Mouse (Mus musculus) gastrocnemius, postnatal 36 days (tissue): ENCODE results near the gene Glrx. TPM values are rescaled to one million over a fixed set of nuclear protein-coding genes. Genes with fewer than 3 reads are reported as not detected.

Experiments used
- DNase-seq, 2 experiments: peaks; one replicate each; pipeline ENCODE4 v3.0.0; 2022
- intact Hi-C: fragments of 180-260 bp; cut with DNase I; formaldehyde crosslinking; loops from one replicate; pipeline ENCODE4 v1.15.1; 2025
- total RNA-seq, 2 experiments: library from RNA; stranded (reverse); gene quantifications; 2 replicates each; pipeline ENCODE4 v1.2.3; 2021

Gene Glrx
- total RNA-seq, 2 experiments from 2014 or later = 31.7 to 34.9 TPM

GRCm38 (mm10) chr13:75879756-75880155 lies 40.1 kb downstream of the Glrx start:
- intact Hi-C loops = loop anchor here (2.0 to 5.0 kb wide), 2 partner anchors 651 to 1022 kb away; no protein-coding TSS in a partner anchor
- no peak for DNase-seq

GRCm38 (mm10) chr13:75880501-75880900 lies 40.8 kb downstream of the Glrx start:
- intact Hi-C loops = loop anchor here (5.0 kb wide), 1 partner anchor 1023 kb away; no protein-coding TSS in a partner anchor
- no peak for DNase-seq

GRCm38 (mm10) chr13:75883792-75884191 lies 44.1 kb downstream of the Glrx start:
- intact Hi-C loops = loop anchor here (5.0 kb wide), 1 partner anchor 1026 kb away; no protein-coding TSS in a partner anchor
- DNase-seq = no peak

DNA sequence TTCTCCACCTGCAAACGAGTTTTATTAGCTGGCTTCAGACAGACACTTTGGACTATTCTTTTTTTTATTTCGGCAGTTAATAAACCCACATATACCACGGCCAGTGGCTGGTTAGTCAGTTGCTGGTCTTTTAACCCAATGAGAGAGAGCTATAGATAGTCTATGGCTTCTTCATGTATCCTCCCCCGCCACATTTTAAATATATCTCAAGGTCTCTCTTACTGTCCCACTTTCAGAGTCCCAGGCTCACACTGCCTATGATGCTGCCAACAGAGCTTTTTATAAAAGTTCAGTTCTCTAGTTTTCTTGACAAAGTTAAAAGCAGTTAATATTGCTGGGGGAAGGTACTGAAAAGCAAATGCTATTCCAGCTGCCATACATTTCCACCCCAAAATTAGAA lies 52.2 kb downstream of the Glrx start:
- DNase-seq = no peak
- intact Hi-C loops = no loop called here

- intact Hi-C loops = no loop called here
- no peak for DNase-seq
Measured at GRCm38 (mm10) chr13:75892291-75892690, 52.6 kb downstream of the Glrx start.

DNA sequence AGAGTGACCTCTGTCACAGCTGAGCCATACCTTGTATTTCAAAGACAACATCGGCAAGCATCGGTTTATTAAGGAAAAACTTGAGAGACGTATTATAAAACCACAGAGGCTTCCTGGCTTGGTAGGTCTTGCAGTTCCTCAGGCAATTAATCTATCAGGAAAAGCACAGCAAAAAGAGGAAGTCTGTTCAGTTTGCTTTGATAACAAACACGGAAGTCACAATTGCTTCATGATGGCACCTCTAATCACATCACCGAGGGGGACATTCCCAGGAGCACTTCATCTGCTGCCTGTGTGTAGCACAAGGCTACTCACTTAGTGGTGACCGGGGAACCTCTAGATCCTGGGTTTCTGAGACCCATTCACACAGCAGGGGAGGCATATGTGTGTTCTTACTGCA lies 53.2 kb downstream of the Glrx start:
- intact Hi-C loops = no loop called here
- no peak for DNase-seq

Other genes starting within 250 kb of the Glrx start
- gene Ell2, start 133.1 kb upstream of the Glrx start, total RNA-seq = 10 to 100 TPM; 24.4 to 34.0 TPM
- gene Rhobtb3, start 104.1 kb downstream of the Glrx start, total RNA-seq = 10 to 100 TPM; 11.3 to 15.8 TPM
- gene Spata9, start 127.3 kb downstream of the Glrx start, total RNA-seq = not detected
- 10 to 100 TPM; 17.6 to 19.6 TPM for gene Rfesd, start 178.9 kb downstream of the Glrx start, total RNA-seq
- not detected for gene Gpr150, start 217.1 kb downstream of the Glrx start, total RNA-seq